Mouse (Mus musculus) left cerebral cortex, adult 2 months (tissue): Measurements from ENCODE around the gene Tfap2b. TPM values are rescaled to one million over a fixed set of nuclear protein-coding genes. Genes with fewer than 3 reads are reported as not detected.

Experiments
- DNase-seq, 2 experiments: peaks; one replicate each; pipeline ENCODE4 v3.0.0; 2021 to 2022; ENCODE audit warnings: low spot score in 2 of 2, mixed read lengths in 1 of 2; ENCODE audit errors: extremely low spot score in 1 of 2
- H3K27ac ChIP-seq: fragments of 200-600 bp; 2 replicates; pipeline ENCODE4 v1.8.1; 2022
- H3K4me3 ChIP-seq: fragments of 200-600 bp; 2 replicates; pipeline ENCODE4 v1.8.1; 2022
- CTCF ChIP-seq: fragments of 200-600 bp; IDR thresholded peaks from 2 replicates; pipeline ENCODE4 v1.8.1; 2022; ENCODE audit warnings: antibody characterized with exemption, mild to moderate bottlenecking, moderate library complexity
- intact Hi-C: fragments of 180-260 bp; cut with DNase I; formaldehyde crosslinking; loops from one replicate; pipeline ENCODE4 v1.15.1; 2025
- long read RNA-seq, 2 experiments: library from polyadenylated mRNA; stranded (forward); transcript quantifications; one replicate each; pipeline ENCODE4 v2.0.0; 2021; ENCODE audit warnings: borderline mapping rate in 2 of 2
- total RNA-seq, 2 experiments: library from RNA; stranded (reverse); gene quantifications; 2 replicates each; pipeline ENCODE4 v1.2.3; 2021

Tfap2b gene
- 1 to 10 TPM in 1 of 2 experiments, under 1 TPM in 1; 0.79 to 1.1 TPM for total RNA-seq
- long read RNA-seq, experiment 1, partial matches to known transcripts = 0 of 1 reads
- long read RNA-seq, experiment 1, other reads (novel, unspliced or antisense) = 1 of 1 reads
- long read RNA-seq, experiment 2, partial matches to known transcripts = 0 of 1 reads
- long read RNA-seq, experiment 2, other reads (novel, unspliced or antisense) = 1 of 1 reads

DNA sequence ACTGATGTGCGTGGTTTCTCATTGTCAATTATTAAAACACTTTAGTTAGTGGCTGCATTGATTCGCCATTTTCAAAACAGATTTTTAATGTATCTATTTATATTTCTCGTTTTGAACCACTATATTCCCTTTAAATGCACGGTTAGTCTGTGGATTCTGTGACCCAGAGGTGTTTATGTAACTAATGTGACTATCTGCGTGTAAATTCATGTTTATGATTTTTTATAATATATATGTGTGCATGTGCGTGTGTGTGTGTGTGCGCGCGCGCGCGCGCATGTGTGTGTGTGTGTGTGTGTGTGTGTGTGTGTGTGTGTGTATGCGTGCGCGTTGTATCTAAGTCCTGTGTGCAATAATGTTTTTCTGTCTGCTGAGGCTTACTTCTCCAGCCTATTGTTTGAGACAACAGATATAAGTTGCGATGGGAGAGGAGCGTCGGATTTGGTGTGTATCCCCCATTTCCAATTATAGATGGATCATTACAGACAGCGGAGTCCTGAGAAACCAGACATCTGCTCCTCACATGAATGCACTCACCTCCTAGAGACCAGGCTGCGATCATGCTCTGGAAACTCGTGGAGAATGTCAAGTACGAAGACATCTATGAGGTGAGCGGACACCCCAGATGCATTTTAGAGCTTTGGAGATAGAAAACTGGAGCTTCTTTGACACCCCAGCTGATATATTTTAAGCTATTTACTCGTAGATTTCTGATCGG lies at the start of gene Tfap2b:
Tfap2b (plus strand) TSS at position 274 of the 718 bp plus-strand sequence.
- Histone ChIP-seq H3K4me3 (0 out of 2 replicates have a peak within 1 kb of the TSS, but pooled peaks have one; percentile 1), H3K27ac (no peak within 1 kb of the TSS)
- intact Hi-C loops = loop anchor here (5.0 to 10.0 kb wide), 4 partner anchors 96 to 1244 kb away; no protein-coding TSS in a partner anchor
- DNase-seq = no peak
- no peak for TF ChIP-seq CTCF

DNA sequence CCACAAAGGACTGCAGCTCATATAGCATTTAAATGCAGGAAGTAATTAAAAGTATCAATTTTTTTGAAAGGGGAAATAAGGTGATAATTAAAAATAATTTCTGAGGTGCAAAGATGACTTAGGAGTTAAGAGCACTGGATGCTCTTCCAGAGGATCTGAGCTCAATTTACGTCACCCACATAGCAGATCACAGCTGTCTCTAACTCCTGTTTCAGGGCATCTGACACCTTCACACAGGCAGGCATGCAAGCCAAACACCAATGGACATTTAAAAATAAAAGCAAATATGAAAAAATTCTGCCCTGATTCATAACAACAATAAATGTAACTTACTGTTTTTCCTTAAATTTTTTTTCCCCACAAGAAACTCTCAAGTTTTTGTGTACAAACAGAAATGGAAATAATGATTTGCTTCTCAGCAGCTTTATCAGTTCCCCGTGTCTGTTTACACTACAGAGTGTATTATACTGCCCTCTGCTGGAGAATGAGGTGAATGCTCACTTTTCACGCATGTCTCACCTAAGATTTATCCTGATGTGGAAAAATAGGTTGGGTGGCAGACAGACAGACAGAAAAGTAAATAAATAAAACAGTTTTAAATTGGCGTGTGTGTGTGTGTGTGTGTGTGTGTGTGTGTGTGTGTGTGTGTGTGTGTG lies 29.8 kb upstream of the Tfap2b start:
- H3K4me3 ChIP-seq = no peak overlapping the region
- H3K27ac ChIP-seq = no peak overlapping the region
- TF ChIP-seq CTCF = peak; percentile 67
- intact Hi-C loops = loop anchor here (2.0 kb wide), 1 partner anchor 818 kb away; no protein-coding TSS in a partner anchor
- DNase-seq = peak in 1 of 2 experiments; percentile 14

DNA sequence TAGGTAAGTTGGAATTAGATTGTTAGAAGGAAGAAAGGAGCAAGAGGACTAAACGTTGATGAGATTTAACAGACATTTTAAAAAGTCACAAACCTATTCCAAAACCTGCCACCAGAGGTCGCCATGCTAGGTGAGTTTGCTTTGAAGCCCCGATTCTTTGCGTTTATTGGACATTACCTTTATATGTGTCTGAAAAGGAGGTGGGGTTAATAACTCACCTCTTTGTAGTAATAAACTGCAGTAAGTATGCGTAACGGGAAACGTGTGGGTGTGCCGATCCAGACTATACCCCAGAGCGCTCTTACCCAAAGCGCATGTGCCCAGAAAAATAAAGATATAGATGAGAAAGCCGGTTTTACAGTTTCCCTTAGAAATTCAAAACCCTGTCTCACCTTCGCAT lies 3.1 kb upstream of the Tfap2b start:
- DNase-seq = peak; percentile 33 to 39
- peak; percentile 77 for TF ChIP-seq CTCF
- Histone ChIP-seq H3K27ac (no peak overlapping the region), H3K4me3 (peak overlapping the region; percentile 4; the same call in 1 of the 2 replicates)
- intact Hi-C loops = loop anchor here (1.0 to 10.0 kb wide), 6 partner anchors 93 to 1307 kb away; no protein-coding TSS in a partner anchor

DNA sequence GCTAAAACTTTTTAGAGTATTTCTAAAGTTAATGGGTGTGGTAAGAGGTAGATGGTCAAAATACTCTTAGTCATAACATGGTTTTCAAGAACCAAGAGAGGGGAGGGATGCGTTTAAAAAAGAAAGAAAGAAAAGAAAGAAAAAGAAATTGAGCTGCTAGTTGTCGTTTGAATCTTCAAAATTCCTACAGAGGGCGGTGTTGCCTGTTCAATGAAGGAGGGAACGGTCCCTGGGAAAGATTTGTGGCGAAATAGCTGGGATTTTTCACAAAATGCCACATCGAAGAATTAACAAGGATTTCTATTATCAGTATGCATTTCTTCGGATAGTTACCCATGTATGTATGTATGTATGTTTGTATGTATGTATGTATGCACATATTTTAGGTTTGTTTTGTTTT lies 2.5 kb upstream of the Tfap2b start:
- no peak overlapping the region for H3K27ac ChIP-seq
- TF ChIP-seq CTCF = peak; percentile 33
- intact Hi-C loops = loop anchor here (5.0 to 10.0 kb wide), 4 partner anchors 94 to 1246 kb away; no protein-coding TSS in a partner anchor
- no peak for DNase-seq
- H3K4me3 ChIP-seq = peak overlapping the region; percentile 4; the same call in 1 of the 2 replicates

DNA sequence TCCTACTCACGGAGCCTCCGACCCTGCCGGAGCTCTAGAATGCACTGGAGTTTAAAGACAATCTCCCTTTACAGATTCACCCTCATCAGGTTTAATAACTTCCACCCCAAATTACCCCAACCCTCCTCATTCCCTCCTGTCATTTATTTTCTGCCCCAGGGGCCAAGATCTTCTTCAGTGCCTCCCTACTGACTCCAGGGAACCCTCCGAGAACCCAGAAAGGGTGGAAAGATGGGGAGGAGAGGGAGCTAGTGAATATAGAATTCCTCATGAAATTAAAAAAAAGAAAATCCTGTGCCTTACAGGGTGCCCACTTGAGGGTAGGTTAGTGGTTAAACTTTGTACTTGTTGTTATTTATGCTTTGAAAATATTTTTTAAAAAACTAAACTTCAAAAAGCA lies 1.1 kb upstream of the Tfap2b start:
- Histone ChIP-seq H3K27ac (no peak overlapping the region), H3K4me3 (no peak overlapping the region)
- intact Hi-C loops = loop anchor here (5.0 to 10.0 kb wide), 4 partner anchors 95 to 1245 kb away; no protein-coding TSS in a partner anchor
- TF ChIP-seq CTCF = no peak
- DNase-seq = no peak

DNA sequence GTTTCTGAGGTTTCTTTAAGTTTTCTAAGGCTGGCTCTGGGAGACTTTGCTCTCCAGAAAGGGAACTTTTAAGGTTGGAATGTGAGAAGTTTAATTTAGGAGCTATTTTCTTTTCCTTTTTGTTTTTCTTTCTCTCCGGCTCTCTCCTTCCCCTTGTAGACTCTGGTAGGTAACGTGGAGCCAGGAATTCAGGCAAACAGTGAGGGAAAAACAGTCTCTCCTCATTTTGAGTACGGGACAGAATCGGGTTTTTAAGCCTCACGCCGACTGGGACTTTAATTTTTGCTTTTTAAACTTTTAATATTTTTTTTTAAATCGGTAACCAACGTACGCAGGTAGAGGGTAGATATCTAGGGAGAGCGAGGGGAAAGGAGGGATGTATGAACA lies 638 bp downstream of the Tfap2b start:
- no peak overlapping the region for H3K4me3 ChIP-seq
- TF ChIP-seq CTCF = no peak
- no peak overlapping the region for H3K27ac ChIP-seq
- no peak for DNase-seq
- intact Hi-C loops = loop anchor here (5.0 to 10.0 kb wide), 4 partner anchors 97 to 1243 kb away; no protein-coding TSS in a partner anchor

DNA sequence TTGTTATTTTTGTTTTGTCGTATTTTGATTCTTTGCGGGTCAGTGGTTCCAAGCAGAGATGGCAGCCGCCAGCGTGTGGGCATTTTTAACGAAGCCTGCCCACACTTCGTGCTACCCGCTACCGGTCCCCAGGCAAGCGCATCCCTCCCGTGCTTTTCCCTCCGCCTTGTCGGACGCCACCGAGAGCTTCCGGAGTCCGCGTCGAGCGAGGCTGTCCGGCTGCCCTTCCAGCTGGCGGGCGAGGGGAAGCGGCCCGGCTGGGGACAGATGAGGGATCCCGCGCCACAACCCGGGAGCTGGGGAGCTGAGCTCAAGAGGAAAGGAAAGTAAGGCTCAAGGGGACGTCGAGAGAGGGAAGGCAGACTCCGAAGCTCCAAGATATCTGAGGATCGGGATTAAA lies 1.1 kb downstream of the Tfap2b start:
- 0 out of 2 replicates have a peak overlapping the region, but pooled peaks have one; percentile 1 for H3K4me3 ChIP-seq
- no peak for TF ChIP-seq CTCF
- DNase-seq = no peak
- intact Hi-C loops = loop anchor here (5.0 to 10.0 kb wide), 4 partner anchors 97 to 1243 kb away; no protein-coding TSS in a partner anchor
- H3K27ac ChIP-seq = no peak overlapping the region

DNA sequence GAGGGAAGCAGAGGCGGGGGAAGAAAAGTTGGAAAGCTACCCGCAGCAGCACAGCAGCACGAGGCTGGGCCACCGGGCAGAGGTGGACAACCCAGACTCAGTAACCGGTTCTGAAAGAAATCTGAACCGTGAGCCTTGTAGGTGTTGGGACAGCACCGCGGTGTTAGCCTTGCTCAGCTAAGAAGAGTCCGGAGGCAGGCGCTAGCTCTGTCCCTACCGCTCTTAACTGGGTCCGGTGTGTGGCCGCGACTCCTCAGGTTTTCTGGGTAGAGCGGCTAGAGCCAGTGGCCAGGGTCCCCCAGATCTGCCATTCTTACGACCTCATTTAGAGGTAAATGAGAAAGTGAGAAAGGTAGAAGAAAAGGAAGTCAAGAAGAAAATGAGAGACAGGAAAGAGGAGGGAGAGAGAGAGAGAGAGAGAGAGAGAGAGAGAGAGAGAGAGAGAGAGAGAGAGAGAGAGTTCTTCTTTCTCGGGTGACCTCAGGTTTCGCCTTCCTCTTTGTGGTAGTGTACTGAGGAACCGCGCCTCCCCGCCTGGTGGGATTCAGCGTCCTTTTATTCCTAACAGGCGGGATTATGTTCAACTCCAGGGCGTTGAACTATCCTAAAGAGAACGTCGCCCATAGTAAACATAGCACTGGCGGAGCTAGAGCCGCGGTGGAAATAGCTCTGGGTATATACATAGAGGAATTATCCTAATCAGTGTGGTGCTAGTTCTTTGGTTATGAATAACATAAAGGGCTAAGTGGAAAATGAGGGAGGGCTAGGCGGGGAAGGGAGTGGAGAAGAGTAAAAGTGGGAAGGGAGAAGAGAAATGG lies 1.7 kb downstream of the Tfap2b start:
- intact Hi-C loops = no loop called here
- DNase-seq = no peak
- H3K27ac ChIP-seq = no peak overlapping the region; the same call in 1 of the 2 replicates
- TF ChIP-seq CTCF = no peak
- 0 out of 2 replicates have a peak overlapping the region, but pooled peaks have one; percentile 7 for H3K4me3 ChIP-seq

DNA sequence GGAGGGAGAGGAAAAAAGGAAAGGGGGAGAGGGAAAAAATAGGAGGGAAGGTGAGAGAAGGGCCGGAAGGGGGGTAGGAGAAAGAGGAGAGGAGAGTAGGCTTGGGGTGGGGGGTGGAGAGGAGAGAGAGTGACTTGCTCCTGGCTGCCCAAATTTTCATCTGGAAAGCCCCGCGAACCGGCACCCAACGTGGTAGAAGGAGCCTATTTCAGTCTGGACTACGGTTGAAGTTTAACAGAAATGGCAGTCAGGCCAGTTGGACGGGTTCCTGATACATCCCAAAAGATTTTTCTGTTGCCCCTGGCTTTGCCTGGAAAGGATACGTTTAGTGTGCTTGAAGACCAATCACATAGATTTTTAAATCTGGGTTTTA lies 2.3 kb downstream of the Tfap2b start:
- intact Hi-C loops = no loop called here
- TF ChIP-seq CTCF = no peak
- H3K27ac ChIP-seq = no peak overlapping the region
- DNase-seq = no peak
- H3K4me3 ChIP-seq = no peak overlapping the region

DNA sequence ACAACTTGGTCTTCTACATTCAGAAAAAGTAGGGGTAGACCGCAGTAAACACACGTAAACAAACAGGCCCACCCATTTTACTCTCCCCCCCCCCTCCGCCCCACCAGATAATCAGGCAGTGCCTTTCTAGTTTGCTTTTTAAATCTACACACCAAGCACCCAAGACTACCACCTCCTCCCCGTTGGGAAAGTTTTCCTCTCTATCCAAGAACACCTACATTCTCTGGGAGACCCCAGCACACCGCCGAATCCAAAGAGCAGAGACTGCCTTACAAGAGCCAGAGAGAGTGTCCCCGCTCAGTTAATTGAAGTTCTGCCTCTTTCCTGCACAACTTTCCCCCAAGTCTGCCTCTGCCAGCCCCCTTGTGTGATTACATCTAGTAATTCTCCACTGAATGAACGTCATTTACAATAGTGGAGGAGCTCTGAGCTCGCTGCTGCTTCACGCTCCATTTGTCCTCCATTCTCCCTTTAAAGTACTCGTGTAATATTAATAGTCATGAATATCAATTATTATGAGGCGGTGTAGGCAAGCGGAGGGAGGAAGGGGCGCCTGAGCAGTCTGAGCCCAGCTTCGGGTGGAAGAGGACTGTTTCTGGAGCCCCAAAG lies 2.9 kb downstream of the Tfap2b start:
- no peak for DNase-seq
- intact Hi-C loops = no loop called here
- H3K27ac ChIP-seq = no peak overlapping the region
- no peak overlapping the region for H3K4me3 ChIP-seq
- TF ChIP-seq CTCF = no peak

DNA sequence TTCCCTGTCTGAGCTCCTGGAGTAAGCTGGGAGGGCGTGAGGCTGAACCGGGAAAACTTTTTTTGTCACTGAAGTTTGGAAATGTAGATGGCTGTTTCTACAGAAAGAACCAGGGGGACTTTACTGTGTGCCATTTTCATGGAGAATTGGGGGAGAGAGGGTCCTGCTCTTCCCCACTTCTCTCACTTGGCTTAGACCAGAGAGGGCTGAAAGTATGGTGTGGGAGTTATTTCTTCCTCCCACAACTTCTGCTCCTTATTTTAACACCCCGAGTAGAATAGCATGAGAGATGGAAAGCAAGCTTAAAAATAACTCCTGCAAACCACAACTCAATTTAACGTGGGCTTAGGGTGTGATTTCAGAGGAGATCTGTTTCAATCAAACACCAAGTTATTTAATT lies 4.0 kb downstream of the Tfap2b start:
- no peak for DNase-seq
- Histone ChIP-seq H3K27ac (no peak overlapping the region), H3K4me3 (no peak overlapping the region)
- no peak for TF ChIP-seq CTCF
- intact Hi-C loops = no loop called here
